Mouse (Mus musculus) Patski (cell line): ENCODE data around the gene Acaca. TPM values are rescaled to one million over a fixed set of nuclear protein-coding genes. Genes with fewer than 3 reads are reported as not detected.
A peak's percentile ranks its signal among the peaks of the same experiment; 100 is the strongest.

ENCODE experiments used
- ATAC-seq: fragments of 100-300 bp; one replicate; pipeline ENCODE4 v1.8.0; 2021
- CTCF ChIA-PET: fragments of 350-600 bp; sonication (Branson Sonifier 250); formaldehyde crosslinking; loops from one replicate; lab custom pipeline; 2022; ENCODE audit warnings: inconsistent platforms; lab: Charles Lee
- POLR2A ChIA-PET: fragments of 350-600 bp; sonication (Branson Sonifier 250); formaldehyde crosslinking; loops from one replicate; lab custom pipeline; 2022; ENCODE audit warnings: antibody characterized with exemption, inconsistent platforms; lab: Charles Lee
- DNase-seq: peaks from one replicate; pipeline ENCODE4 v3.0.0-alpha.2; 2011; ENCODE audit warnings: low read depth, low spot score
- H3K27me3 ChIP-seq: fragments of 371-371 bp; one replicate; pipeline ENCODE4 v1.5.1; 2021
- CTCF ChIP-seq: fragments of 100-300 bp; IDR thresholded peaks from one replicate; pipeline ENCODE4 v1.5.1; 2021
- in situ Hi-C: fragments of 300-500 bp; cut with MboI; formaldehyde crosslinking; loops from 3 replicates; pipeline ENCODE4 v1.11.1; 2018; ENCODE audit warnings: low pct_unique_long_range_greater_than_20kb, mixed read lengths
- polyA plus RNA-seq: library from polyadenylated mRNA; unstranded; gene quantifications from one replicate; pipeline ENCODE4 v1.2.3, GENCODE M21; 2021

Gene Acaca
- polyA plus RNA-seq, 1 experiment from 2014 or later: 29.4 TPM

DNA sequence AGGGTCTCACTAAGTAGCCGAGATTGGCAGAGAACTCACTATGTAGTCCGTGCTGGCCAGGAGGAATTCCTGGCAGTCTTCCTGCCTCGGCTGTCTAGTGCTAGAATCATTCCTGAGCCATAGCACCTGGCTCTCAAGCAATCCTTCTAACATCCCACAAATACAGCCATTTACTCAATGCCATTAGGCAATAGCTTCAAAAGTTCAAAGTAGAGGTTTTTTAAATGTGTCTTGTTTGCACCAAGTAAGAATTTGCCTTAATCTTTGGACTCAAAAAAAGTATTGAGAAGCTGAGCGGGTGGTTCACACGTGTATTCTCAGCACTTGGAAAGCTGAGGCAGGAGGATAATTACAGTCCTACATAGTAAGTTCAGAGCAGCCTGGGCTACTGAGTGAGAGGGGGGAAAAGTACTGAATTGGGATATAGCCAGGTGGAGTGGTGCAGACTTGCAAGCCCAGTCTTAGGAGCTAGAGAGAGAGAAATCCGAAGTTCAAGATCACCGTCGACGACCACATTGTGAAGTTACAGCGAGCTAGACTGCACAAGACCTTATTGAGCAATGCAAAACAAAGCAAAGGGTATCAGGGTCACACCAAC lies 15.8 kb downstream of the Acaca start:
- DNase-seq (no peak), ATAC-seq (no peak)
- ChIA-PET POLR2A (no interaction called here), CTCF (interaction anchor here (1.2 kb wide), 1 partner anchor 23 kb away, joined by 4 read pairs; no protein-coding TSS in a partner anchor)
- TF ChIP-seq CTCF: no peak
- H3K27me3 ChIP-seq: no peaks in the 10 kb centered on the region
- in situ Hi-C loops: loop anchor here (10.0 kb wide), 1 partner anchor 670 kb away; the partner anchor contains the start of gene Mrm1

DNA sequence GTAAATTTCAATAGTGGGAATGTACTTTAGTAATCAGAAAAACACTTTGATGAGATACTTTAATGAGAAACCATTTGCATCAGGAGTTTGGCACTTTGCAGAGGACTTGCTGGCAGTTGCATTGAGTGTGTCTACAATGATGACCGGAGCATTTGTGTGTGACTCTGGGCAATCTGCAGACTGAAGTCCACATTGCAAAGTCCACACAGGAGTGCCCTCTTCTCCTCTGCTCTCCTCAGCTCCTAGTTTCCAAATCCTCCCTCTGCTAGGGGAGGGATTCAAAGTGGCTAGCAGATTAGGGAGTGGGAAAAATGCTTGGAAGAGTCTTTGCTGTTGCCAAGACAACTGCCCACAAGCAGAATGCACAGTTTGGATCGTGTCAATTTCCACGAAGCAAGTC lies 16.6 kb downstream of the Acaca start:
- CTCF ChIA-PET: interaction anchor here (1.2 kb wide), 1 partner anchor 22 kb away, joined by 4 read pairs; no protein-coding TSS in a partner anchor
- in situ Hi-C loops: loop anchor here (10.0 kb wide), 1 partner anchor 669 kb away; the partner anchor contains the start of gene Mrm1
- no peak for ATAC-seq
- POLR2A ChIA-PET: no interaction called here
- no peaks in the 10 kb centered on the region for H3K27me3 ChIP-seq
- TF ChIP-seq CTCF: no peak
- DNase-seq: no peak

DNA sequence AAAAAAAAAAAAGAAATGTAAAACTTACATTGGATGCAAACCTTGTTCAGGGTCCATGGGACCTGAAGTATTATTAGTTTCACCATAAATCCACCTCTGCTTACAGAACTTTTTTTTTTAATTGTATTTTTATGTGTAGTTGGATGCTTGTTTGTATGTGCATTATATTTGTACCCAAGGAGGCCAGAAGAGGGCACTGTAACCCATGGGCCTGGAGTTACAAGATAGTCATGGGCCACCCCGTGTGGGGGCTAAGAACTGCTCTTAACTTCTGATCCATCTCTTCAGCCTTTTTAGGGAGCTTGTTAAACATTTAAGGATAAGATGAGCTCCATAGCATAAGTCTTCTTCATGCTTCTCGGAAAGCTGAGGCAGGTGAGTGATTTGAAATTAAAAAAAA lies 21.4 kb downstream of the Acaca start:
- POLR2A ChIA-PET: no interaction called here

DNA sequence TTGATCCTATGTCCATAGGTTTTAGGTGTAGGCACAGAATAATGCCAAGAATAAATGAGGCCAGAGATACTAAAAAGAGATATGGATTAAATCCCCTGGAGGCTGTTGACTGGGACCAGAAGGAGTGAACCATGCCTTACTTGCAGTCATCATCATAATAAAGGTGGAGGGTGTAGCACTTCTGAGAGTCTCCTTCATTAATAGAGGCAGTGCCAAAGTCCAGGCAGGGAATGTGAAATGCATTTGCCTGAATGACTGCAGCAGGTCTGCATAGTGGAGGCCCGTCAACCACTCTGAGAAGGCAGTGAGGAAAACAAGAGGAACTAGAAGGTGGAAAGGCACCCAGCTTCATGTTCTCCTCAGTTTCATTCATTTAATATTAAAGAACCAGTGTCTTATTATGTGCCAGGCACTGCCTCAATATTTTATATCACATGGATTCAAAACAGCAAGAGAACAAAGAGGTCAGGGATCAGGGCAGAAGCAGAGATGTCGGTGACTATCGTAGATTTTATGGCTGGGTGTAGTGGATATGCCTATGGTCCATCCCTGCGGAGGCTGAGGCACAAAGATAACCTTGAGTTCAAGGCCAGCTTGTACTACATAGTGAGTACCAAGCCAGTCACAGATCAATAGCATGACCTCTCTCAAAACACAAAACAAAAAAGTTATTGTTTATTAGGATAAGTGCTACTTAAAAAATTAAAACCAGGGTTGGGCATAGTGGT lies 27.2 kb downstream of the Acaca start:
- no peak for ATAC-seq
- in situ Hi-C loops: no loop called here
- ChIA-PET CTCF (no interaction called here), POLR2A (interaction anchor here (0.7 kb wide), 1 partner anchor 24 kb away, joined by 3 read pairs; no protein-coding TSS in a partner anchor)
- no peak for TF ChIP-seq CTCF
- H3K27me3 ChIP-seq: no peaks in the 10 kb centered on the region
- no peak for DNase-seq

More for the DNA sequence above, 21.4 kb downstream of the Acaca start:
- no peak for ATAC-seq
- in situ Hi-C loops: no loop called here
- CTCF ChIA-PET: no interaction called here
- peak; percentile 55 for TF ChIP-seq CTCF
- no peaks in the 10 kb centered on the region for H3K27me3 ChIP-seq
- no peak for DNase-seq

GRCm38 (mm10) chr11:84164123-84164522 lies 34.7 kb downstream of the Acaca start:
- DNase-seq (no peak), ATAC-seq (no peak)
- POLR2A ChIA-PET: no interaction called here
- no peaks in the 10 kb centered on the region for H3K27me3 ChIP-seq
- in situ Hi-C loops: no loop called here
- TF ChIP-seq CTCF: no peak
- CTCF ChIA-PET: interaction anchor here (0.8 kb wide), 1 partner anchor 22 kb away, joined by 3 read pairs; no protein-coding TSS in a partner anchor

- TF ChIP-seq CTCF: no peak
- in situ Hi-C loops: no loop called here
- ChIA-PET POLR2A (no interaction called here), CTCF (interaction anchor here (0.8 kb wide), 1 partner anchor 22 kb away, joined by 3 read pairs; no protein-coding TSS in a partner anchor)
- no peaks in the 10 kb centered on the region for H3K27me3 ChIP-seq
- no peak for ATAC-seq
- no peak for DNase-seq
Observed at GRCm38 (mm10) chr11:84164561-84164960, 35.1 kb downstream of the Acaca start.

DNA sequence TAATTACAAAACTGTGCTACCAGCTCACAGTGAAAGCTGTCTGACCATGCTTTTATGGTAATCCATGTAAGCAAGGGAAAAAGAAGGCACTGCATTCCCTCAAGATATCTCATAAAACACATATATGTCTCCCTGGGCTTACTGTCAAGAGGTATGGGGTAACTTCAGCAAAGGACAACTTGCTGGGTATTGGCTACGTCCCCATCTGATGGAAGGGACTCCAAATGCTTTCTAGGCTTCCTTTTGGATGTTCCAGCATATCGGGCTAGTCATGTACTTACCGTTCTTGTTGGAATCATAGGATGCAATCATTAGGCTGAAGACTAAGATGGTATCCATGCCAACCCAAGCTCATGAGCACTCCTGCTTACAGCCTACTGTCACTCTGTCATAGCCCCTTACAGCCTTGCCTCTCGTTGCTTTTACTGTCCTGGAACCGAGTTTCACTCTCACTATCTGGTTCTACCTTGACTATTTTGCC lies 37.6 kb downstream of the Acaca start, which contains the start of gene Gm11437:
Gm11437 (minus strand) TSS at position 431 of the 481 bp plus-strand sequence.
- ATAC-seq (no peak), DNase-seq (no peak)
- in situ Hi-C loops: no loop called here
- POLR2A ChIA-PET: interaction anchor here (0.7 kb wide), 1 partner anchor 100 kb away, joined by 6 read pairs; no protein-coding TSS in a partner anchor
- no peaks in the 10 kb centered on the region for H3K27me3 ChIP-seq
- CTCF ChIA-PET: interaction anchor here (1.8 kb wide), 1 partner anchor 25 kb away, joined by 8 read pairs; no protein-coding TSS in a partner anchor
- no peak for TF ChIP-seq CTCF

GRCm38 (mm10) chr11:84168701-84169288 lies 39.3 kb downstream of the Acaca start:
- in situ Hi-C loops: no loop called here
- no peaks in the 10 kb centered on the region for H3K27me3 ChIP-seq
- DNase-seq: no peak
- ChIA-PET POLR2A (no interaction called here), CTCF (interaction anchor here (1.0 to 1.4 kb wide), 6 partner anchors 10 to 106 kb away, joined by 3 to 9 read pairs (median 4); no protein-coding TSS in a partner anchor)
- peak; percentile 57 for ATAC-seq
- TF ChIP-seq CTCF: peak; percentile 80

- no peak for TF ChIP-seq CTCF
- ChIA-PET POLR2A (no interaction called here), CTCF (no interaction called here)
- H3K27me3 ChIP-seq: no peaks in the 10 kb centered on the region
- in situ Hi-C loops: no loop called here
- no peak for ATAC-seq
- no peak for DNase-seq
Observed at GRCm38 (mm10) chr11:84172539-84173435, 43.3 kb downstream of the Acaca start.
